Mouse (Mus musculus) liver, embryonic 14.5 days (tissue): ENCODE results near the gene Hist1h2be.

Experiments
- CTCF ChIP-seq: IDR thresholded peaks from 2 replicates; pipeline ENCODE4 v1.5.1; 2016; ENCODE audit warnings: antibody characterized with exemption, low read depth, control low read depth
- EP300 ChIP-seq: IDR thresholded peaks from 2 replicates; pipeline ENCODE4 v1.6.1; 2016; ENCODE audit warnings: antibody characterized with exemption, low read depth

DNA sequence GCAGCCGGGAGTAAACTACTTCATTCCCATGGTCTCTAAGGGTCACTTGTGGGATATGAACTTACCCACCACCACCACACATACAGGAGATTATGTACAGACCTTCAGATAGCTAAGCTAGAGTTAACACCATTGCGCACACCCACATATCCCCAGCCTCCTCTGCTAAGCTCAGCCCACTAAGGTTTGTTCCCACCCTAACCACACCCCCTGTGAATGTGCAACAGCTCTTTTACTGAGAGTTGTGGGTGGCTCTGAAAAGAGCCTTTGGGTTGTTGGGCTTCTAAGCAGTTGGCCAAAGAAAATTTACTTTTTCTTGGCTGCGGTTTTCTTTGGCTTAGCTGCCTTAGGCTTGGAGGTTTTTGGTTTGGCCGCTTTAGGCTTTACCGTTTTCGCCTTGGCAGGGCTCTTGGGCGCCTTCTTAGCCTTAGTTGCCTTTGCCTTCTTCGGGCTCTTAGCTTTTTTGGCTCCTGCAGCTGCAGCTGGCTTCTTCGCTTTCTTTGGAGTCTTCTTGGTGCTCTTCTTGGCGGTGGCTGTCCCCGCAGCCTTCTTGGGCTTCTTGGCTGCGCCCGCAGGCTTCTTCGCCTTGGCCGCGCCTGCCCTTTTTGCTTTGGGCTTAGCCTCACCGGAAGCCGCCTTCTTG, 729 bp upstream of the Hist1h2be start:
- TF ChIP-seq CTCF (no peak), EP300 (peak; percentile 38)
